Mouse (Mus musculus) bone marrow macrophage, adult 2 months (primary cell): ENCODE data around the gene Dpp6. TPM values are rescaled to one million over a fixed set of nuclear protein-coding genes. Genes with fewer than 3 reads are reported as not detected.

ENCODE experiments used
- H3K27ac ChIP-seq: 2 replicates; pipeline ENCODE4 v1.5.1; 2012; ENCODE audit warnings: low read depth, low read length; ENCODE audit not compliant: insufficient read depth
- H3K4me1 ChIP-seq: 2 replicates; pipeline ENCODE4 v1.6.1; 2012; ENCODE audit warnings: low read length; ENCODE audit not compliant: control insufficient read depth, insufficient read depth
- H3K4me3 ChIP-seq: 2 replicates; pipeline ENCODE4 v1.5.1; 2012; ENCODE audit warnings: mild to moderate bottlenecking, low read length, moderate library complexity; ENCODE audit not compliant: insufficient read depth
- CTCF ChIP-seq: IDR thresholded peaks from 2 replicates; pipeline ENCODE4 v1.5.1; 2012; ENCODE audit warnings: low read depth, mild to moderate bottlenecking, low read length, moderate library complexity
- POLR2A ChIP-seq: IDR thresholded peaks from 2 replicates; pipeline ENCODE4 v1.6.1; 2012; ENCODE audit warnings: mild to moderate bottlenecking, low read depth, low read length, borderline replicate concordance
- polyA plus RNA-seq: library from polyadenylated mRNA; stranded (reverse); fragments of >200 nt; gene quantifications from 2 replicates; pipeline ENCODE4 v1.2.4, GENCODE M21; 2012; ENCODE audit not compliant: missing spikeins, insufficient read depth, insufficient read length

The Dpp6 gene
- polyA plus RNA-seq, 1 experiment = not detected

DNA sequence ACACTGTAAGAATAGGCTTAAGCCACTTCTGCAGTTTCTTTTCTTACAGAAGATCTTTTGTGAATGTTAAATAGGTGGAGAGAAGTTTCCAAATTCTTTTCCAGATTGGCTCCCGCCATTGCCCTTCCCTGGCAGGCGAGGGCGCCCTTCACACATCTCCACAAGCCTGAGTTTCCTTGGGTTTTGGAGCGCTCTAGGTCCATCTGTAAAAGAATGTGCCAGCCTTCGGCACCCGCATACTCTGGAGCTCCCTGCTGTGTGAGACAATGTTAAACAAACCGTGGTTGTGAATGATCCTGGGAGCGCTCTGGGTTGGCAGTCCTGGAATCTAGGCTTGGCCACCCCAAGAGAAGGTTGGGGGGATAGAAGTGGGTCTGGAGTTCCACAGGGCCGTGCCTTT is 86.8 kb downstream of the Dpp6 start:
- H3K4me1 ChIP-seq = no peaks in the 10 kb centered on the region
- TF ChIP-seq CTCF (no peak), POLR2A (no peak)
- no peak overlapping the region for H3K27ac ChIP-seq
- H3K4me3 ChIP-seq = no peak overlapping the region

DNA sequence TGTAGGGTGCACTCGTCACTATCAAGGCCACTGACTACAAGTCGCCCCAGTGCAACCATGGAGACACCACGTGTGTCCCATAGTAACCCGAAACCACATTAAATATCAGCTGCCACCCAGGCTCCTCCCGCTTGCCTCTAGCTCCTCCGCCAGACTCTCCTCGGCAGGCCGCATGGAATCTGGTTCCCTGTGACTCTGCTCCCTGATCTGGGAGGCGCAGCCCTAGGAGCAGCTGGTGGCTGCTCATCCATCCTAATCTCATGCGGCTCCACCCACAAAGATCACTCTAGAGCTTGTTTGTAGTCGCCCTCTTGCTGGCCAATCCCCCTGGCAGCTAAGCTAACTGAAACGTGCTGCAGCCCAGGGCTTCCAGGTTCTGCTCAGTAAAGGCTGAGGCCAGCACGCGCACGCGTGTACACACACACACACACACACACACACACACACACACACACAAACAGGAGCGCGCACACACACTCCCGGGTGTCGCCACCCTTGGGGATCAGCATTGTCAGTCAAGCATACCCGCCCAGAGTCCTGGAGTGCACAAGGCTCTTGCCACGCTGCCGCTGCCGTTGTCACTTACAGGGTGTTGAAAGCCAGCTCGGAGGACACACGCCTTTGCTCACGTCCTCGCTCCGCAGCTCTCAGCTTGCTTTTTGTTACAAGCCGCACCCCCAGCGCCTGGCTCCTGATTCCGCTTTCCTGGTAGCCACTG is 87.5 kb downstream of the Dpp6 start:
- H3K4me1 ChIP-seq = no peaks in the 10 kb centered on the region
- no peak overlapping the region for H3K4me3 ChIP-seq
- no peak overlapping the region for H3K27ac ChIP-seq
- TF ChIP-seq POLR2A (no peak), CTCF (no peak)

DNA sequence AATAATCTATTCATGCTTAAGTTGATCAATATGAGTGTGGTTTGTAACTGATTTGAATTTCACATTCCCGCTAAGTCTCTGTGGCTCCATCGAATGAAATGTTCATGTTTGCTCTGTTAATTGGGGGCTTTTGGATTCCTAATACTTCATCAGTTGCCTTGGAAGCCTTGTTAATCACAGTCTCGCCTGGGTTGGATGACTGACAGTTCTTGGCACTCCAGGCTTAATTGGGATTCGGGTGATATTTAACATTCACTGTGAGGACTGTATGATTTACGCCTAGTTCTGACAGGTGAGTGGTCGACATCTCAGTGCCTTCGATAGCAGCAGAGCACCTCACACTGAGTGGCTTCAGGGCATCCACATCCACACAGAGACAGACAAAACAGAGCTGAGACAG is 90.1 kb downstream of the Dpp6 start:
- Histone ChIP-seq H3K4me3 (no peak overlapping the region), H3K4me1 (no peaks in the 10 kb centered on the region), H3K27ac (no peak overlapping the region)
- TF ChIP-seq CTCF = no peak
- TF ChIP-seq POLR2A = no peak

DNA sequence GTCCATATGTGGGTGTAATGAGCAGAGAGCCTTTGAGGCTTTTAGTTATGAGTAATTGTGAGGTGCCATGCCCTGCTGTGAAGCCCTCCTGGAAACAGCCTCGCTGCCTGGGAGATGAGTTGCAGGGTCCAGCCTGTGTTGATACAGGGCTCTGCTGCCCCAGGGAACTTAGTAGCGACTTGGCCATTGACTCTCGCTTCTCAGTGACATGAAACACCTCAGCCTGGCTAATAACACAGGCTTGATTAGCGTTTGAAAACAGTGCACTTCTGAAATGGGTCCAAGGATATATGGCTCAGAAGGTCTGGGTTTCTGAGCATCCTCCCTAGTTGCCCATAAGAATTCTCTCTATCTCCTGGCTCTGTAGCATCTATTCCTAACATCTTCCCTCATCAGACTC is 91.6 kb downstream of the Dpp6 start:
- Histone ChIP-seq H3K4me3 (no peak overlapping the region), H3K4me1 (no peaks in the 10 kb centered on the region), H3K27ac (no peak overlapping the region)
- TF ChIP-seq POLR2A = no peak
- TF ChIP-seq CTCF = no peak

DNA sequence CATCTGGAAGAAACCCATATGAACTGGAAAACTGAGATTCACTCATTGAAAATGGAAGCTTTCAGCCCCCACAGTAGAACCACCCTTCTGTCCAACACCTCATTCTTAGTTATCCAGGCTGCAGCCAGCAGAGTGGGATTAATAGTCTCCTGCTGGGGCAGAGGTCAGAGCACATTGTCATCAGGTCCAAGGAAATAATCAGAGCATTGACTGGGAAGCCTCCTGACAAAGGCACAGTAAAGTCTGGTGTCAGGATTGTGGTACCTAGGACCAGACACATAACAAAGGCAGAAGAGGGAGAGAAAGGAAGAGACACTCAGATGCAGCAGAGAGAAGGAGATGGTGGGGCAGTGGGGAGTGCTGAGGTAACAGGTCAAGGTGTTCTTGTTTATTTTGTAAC is 93.3 kb downstream of the Dpp6 start:
- no peak overlapping the region for H3K27ac ChIP-seq
- no peak overlapping the region for H3K4me3 ChIP-seq
- no peak for TF ChIP-seq CTCF
- TF ChIP-seq POLR2A = no peak
- H3K4me1 ChIP-seq = no peaks in the 10 kb centered on the region

DNA sequence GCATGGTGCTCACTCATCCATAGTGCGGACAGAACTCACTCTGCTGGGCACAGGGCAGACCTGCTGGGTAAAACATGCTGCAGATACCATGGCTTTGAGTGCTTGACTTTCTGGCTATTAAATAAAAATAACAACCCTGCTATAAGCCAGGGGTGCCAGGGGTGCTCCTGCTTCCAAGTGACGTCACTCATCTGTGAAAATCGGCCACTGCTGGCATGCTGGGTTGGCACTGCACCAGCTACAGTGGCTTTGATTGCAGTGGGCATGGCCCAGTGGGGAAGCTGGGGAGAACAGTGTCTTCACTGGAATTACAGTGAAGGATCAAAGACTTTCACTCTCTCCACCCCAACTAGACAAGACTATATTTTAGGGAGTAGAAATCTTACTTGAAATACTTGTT is 95.0 kb downstream of the Dpp6 start:
- TF ChIP-seq POLR2A = no peak
- no peak for TF ChIP-seq CTCF
- H3K4me3 ChIP-seq = no peak overlapping the region
- H3K27ac ChIP-seq = no peak overlapping the region
- no peaks in the 10 kb centered on the region for H3K4me1 ChIP-seq

DNA sequence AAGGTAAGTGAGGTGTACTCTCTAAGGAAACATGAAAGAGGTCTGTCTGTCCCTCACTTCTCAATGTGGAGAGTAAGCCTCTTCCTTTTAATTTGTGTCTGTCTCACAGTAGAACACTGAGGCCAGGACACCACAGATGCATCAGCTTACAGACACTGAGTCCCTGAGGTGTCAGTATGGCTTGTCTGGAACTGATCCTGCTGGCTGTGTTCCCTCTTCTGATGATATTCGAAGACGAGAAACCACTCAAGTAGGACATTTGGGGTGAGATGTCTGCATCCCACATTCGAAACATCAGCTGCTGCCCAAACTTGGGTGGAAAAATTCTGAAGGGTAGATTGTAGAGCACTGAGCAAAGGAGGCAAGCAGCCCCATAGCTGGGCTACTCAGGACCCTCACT is 101.8 kb downstream of the Dpp6 start:
- Histone ChIP-seq H3K4me3 (no peak overlapping the region), H3K27ac (no peak overlapping the region), H3K4me1 (no peaks in the 10 kb centered on the region)
- TF ChIP-seq CTCF (no peak), POLR2A (no peak)

DNA sequence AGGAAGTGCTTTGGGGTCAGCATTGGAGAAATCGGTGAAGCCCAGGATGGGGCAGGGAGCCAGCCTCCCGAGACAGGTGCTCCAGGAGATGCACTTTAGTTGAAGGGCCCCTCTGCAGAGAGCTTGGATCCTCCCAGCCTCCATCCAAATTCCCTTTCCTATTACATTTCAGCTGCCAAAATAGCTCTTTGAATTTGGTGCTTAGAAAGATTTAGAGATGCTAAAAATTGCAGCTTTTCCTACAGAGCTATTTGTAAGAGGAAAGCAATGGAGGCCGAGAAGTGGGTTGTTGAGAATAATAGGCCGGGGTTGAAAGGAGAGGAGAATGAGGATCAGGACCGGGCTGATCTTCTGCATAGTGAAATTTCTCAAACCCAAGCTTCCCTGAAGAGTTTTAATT is 107.5 kb downstream of the Dpp6 start:
- H3K4me1 ChIP-seq = no peaks in the 10 kb centered on the region
- H3K4me3 ChIP-seq = no peak overlapping the region
- H3K27ac ChIP-seq = no peak overlapping the region
- TF ChIP-seq POLR2A = no peak
- no peak for TF ChIP-seq CTCF

DNA sequence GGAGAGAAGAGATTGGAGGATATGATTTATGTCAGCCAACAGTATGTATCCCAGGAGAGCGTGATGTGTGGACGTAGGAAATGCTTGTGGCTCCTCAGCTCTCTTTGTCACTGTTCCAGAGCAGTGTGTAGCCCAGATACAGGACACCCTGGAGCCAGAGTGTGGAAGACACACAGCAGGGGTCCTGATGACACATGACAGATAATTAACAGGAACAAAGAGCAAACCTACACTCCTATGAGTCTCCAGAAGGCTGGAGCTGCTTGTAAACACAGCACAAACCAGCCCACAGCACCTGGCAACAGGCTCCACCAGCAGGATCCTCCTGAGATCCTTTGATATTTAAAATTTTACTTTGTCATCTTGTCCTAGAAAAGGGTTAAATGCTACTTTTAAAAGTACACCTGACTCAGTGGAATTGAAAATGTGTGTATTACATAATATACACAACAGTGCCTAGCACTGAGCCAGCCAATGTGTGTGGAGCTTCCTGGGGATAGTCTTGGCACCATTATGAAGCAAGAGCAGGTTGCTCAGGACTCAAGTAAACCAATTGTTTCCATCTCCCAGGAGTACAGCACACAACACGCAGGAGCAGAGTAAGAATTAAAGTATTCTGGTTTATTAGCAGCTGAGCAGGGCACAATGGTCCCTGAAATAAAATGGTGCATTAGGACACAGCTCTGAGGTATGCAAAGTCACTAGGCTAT is 115.6 kb downstream of the Dpp6 start:
- Histone ChIP-seq H3K4me1 (no peaks in the 10 kb centered on the region), H3K27ac (no peak overlapping the region), H3K4me3 (no peak overlapping the region)
- TF ChIP-seq POLR2A = no peak
- TF ChIP-seq CTCF = no peak

DNA sequence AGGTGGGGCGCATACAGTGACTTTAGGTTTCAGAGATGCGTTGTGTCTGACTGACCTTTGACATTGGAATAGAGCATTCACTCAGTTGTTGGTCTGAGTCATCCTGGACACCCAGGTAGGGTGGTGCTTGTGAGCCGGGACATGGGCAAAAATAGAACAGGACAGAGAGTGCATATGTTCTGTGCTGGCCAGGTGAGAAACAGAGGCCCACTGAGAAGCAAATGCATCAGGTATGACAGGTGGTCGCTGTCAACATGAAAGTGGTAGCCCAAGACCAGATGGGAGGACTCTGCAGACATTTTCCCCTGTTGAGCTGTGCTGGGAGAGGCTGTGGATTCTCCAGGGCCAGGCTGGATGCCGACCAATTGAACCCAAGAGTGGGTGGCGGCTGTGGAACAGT is 117.9 kb downstream of the Dpp6 start:
- H3K27ac ChIP-seq = no peak overlapping the region
- H3K4me3 ChIP-seq = no peak overlapping the region
- TF ChIP-seq POLR2A = no peak
- no peaks in the 10 kb centered on the region for H3K4me1 ChIP-seq
